In genomic region chr2:118405568-118405967, GRCm38 (mm10) we compare ENCODE assay signal across 22 mouse cellular contexts. TPM values are rescaled to one million over a fixed set of nuclear protein-coding genes. Genes with fewer than 3 reads are reported as not detected.
DNase-seq lines count a peak whose midpoint lies in the region; ATAC-seq and TF ChIP-seq lines count a peak whose summit lies in the region.
"Had no signal": no experiment of that assay in that cellular context is flagged by ENCODE, and none has a peak within 500 bp of the region (broad histone marks: within the 10 kb centered on the region; RNA-seq: fewer than 3 reads in every experiment).

No protein-coding gene starts in this region.

- no peaks in the 10 kb centered on the region for H3K27me3 ChIP-seq in kidney, adult 2 months (replicated peaks; ENCODE audit: control insufficient read depth, insufficient read depth, low read length)
- no peaks in the 10 kb centered on the region for H3K27me3 ChIP-seq in liver, embryonic 15.5 days
- no peaks in the 10 kb centered on the region for H3K27me3 ChIP-seq in liver, embryonic 11.5 days (replicated peaks; ENCODE audit: control insufficient read depth, insufficient read depth, low read length)
- H3K27me3 ChIP-seq in liver, embryonic 16.5 days (ENCODE audit: control insufficient read depth, insufficient read depth, low read depth, low read length) = no peaks in the 10 kb centered on the region
- H3K27me3 ChIP-seq: CH12.LX; embryonic facial prominence, embryonic 12.5 days; forebrain, embryonic 12.5 days; heart, embryonic 13.5 days; hindbrain, embryonic 13.5 days; Patski had no signal

- no peak for TF ChIP-seq POLR2A in kidney, adult 2 months (IDR thresholded peaks at IDR 0.05; ENCODE audit: low read depth, low read length)

- ATAC-seq in liver, embryonic 15.5 days (ENCODE audit: insufficient read depth) = 0 out of 2 replicates have a peak, but pooled peaks have one; percentile 22
- ATAC-seq in liver, embryonic 11.5 days (replicated peaks; ENCODE audit: low FRiP score) = no peak
- peak; percentile 62 for ATAC-seq in liver, embryonic 16.5 days (ENCODE audit: low read depth)
- ATAC-seq in erythroid progenitor cell, adult 5-6 weeks (replicated peaks; ENCODE audit: low FRiP score, poor library complexity, severe bottlenecking) = no peak
- ATAC-seq: activated CD4-positive, CD25-positive, alpha-beta regulatory T cell, adult 4 months; Patski had no signal

- no peak overlapping the region for H3K27ac ChIP-seq in kidney, adult 2 months (ENCODE audit: insufficient read depth, low read depth, low read length)
- H3K27ac ChIP-seq in liver, embryonic 15.5 days (replicated peaks) = no peak overlapping the region
- no peak overlapping the region for H3K27ac ChIP-seq in liver, embryonic 11.5 days (ENCODE audit: low read depth, low read length)
- no peak overlapping the region for H3K27ac ChIP-seq in liver, embryonic 16.5 days (ENCODE audit: low read length)
- H3K27ac ChIP-seq: embryonic facial prominence, embryonic 12.5 days; forebrain, embryonic 12.5 days; gastrocnemius, adult 2 months; heart, embryonic 13.5 days; hindbrain, embryonic 13.5 days had no signal

- DNase-seq in kidney, adult 2 months = peak; percentile 7
- no peak for DNase-seq in kidney, adult 18-20 months
- DNase-seq in liver, embryonic 11.5 days (ENCODE audit: low spot score) = no peak
- DNase-seq in lung, postnatal 4 days = no peak
- DNase-seq: adrenal gland, postnatal 14 days; cerebellum, adult 11-12 months; cerebellum, adult 9-10 months; cerebellum, postnatal 25 days; gastrocnemius, adult 2 months; gastrocnemius, postnatal 25 days; heart, postnatal 4 days had no signal

- 56% methylated on average over 4 of the region's 4 CpGs for WGBS in kidney, adult 2 months
- 68% methylated on average over 4 of the region's 4 CpGs for WGBS in liver, embryonic 15.5 days (ENCODE audit: insufficient replicate concordance)
- 79% methylated on average over 4 of the region's 4 CpGs for WGBS in liver, embryonic 11.5 days
- 72% methylated on average over 4 of the region's 4 CpGs for WGBS in liver, embryonic 16.5 days (ENCODE audit: insufficient replicate concordance)

- H3K4me3 ChIP-seq in kidney, adult 2 months (ENCODE audit: insufficient read depth, low read depth, low read length) = no peak overlapping the region
- H3K4me3 ChIP-seq in liver, embryonic 15.5 days (replicated peaks) = no peak overlapping the region
- no peak overlapping the region for H3K4me3 ChIP-seq in liver, embryonic 11.5 days (ENCODE audit: low read depth, low read length)
- H3K4me3 ChIP-seq in liver, embryonic 16.5 days (ENCODE audit: low read depth, low read length) = no peak overlapping the region
- H3K4me3 ChIP-seq: embryonic facial prominence, embryonic 12.5 days; forebrain, embryonic 12.5 days; gastrocnemius, adult 2 months; heart, embryonic 13.5 days; hindbrain, embryonic 13.5 days had no signal

- no peak overlapping the region for H3K4me2 ChIP-seq in liver, embryonic 15.5 days
- no peak overlapping the region for H3K4me2 ChIP-seq in liver, embryonic 11.5 days
- no peak overlapping the region for H3K4me2 ChIP-seq in liver, embryonic 16.5 days (ENCODE audit: low read depth, low read length)
- H3K4me2 ChIP-seq: embryonic facial prominence, embryonic 12.5 days; forebrain, embryonic 12.5 days; heart, embryonic 13.5 days; hindbrain, embryonic 13.5 days had no signal

- no peak for TF ChIP-seq CTCF in kidney, adult 2 months (conservative IDR thresholded peaks at IDR 0.05; ENCODE audit: insufficient read depth, insufficient read length, low read depth, low read length)

- 0 out of 2 replicates have a peak, but pooled peaks cover 6% of the 10 kb centered on the region for H3K4me1 ChIP-seq in kidney, adult 2 months (ENCODE audit: control insufficient read depth, insufficient read depth, low read length)
- H3K4me1 ChIP-seq in liver, embryonic 15.5 days (replicated peaks) = no peaks in the 10 kb centered on the region
- no peaks in the 10 kb centered on the region for H3K4me1 ChIP-seq in liver, embryonic 11.5 days (replicated peaks; ENCODE audit: control insufficient read depth, insufficient read depth, low read length)
- H3K4me1 ChIP-seq in liver, embryonic 16.5 days (ENCODE audit: control insufficient read depth, low read depth, low read length) = no peaks in the 10 kb centered on the region; the same call in 1 of the 2 replicates
- H3K4me1 ChIP-seq: embryonic facial prominence, embryonic 12.5 days; forebrain, embryonic 12.5 days; heart, embryonic 13.5 days; hindbrain, embryonic 13.5 days had no signal

- H3K36me3 ChIP-seq in kidney, adult 2 months (ENCODE audit: control insufficient read depth, insufficient read depth, low read length) = no peaks in the 10 kb centered on the region; the same call in 1 of the 2 replicates
- H3K36me3 ChIP-seq in liver, embryonic 15.5 days (replicated peaks) = peaks cover 21% of the 10 kb centered on the region
- no peaks in the 10 kb centered on the region; the same call in 1 of the 2 replicates for H3K36me3 ChIP-seq in liver, embryonic 11.5 days (ENCODE audit: control insufficient read depth, insufficient read depth, low read length)
- H3K36me3 ChIP-seq in liver, embryonic 16.5 days (ENCODE audit: control insufficient read depth, insufficient read depth) = no peaks in the 10 kb centered on the region

- no peaks in the 10 kb centered on the region for H3K9me3 ChIP-seq in liver, embryonic 15.5 days (replicated peaks)
- H3K9me3 ChIP-seq in liver, embryonic 11.5 days (ENCODE audit: control insufficient read depth, low read length) = no peaks in the 10 kb centered on the region
- H3K9me3 ChIP-seq in liver, embryonic 16.5 days (replicated peaks; ENCODE audit: control insufficient read depth, low read length) = no peaks in the 10 kb centered on the region
- H3K9me3 ChIP-seq: embryonic facial prominence, embryonic 12.5 days; forebrain, embryonic 12.5 days; heart, embryonic 13.5 days; hindbrain, embryonic 13.5 days had no signal

- no peak overlapping the region for H3K9ac ChIP-seq in liver, embryonic 15.5 days
- no peak overlapping the region for H3K9ac ChIP-seq in liver, embryonic 11.5 days (ENCODE audit: low read depth, low read length)
- no peak overlapping the region for H3K9ac ChIP-seq in liver, embryonic 16.5 days (ENCODE audit: low read depth, low read length)
- H3K9ac ChIP-seq: embryonic facial prominence, embryonic 12.5 days; forebrain, embryonic 12.5 days; heart, embryonic 13.5 days; hindbrain, embryonic 13.5 days had no signal

RNA-seq across cellular contexts. Expression of gene Eif2ak4, which starts 17.1 kb away (rescaled TPM):
- 8.3 and 9.2 TPM in 2 replicates for polyA plus RNA-seq in kidney, adult 2 months (2012; rRNA removed)
- 3.6 and 3.9 TPM in 2 replicates for polyA plus RNA-seq in liver, embryonic 15.5 days (2015; fragmentation: Nextera tagmentation; extraction: Ambion mirVana)
- 14.0 and 15.0 TPM in 2 replicates for polyA plus RNA-seq in liver, embryonic 11.5 days (2014; fragmentation: Nextera tagmentation; extraction: Ambion mirVana)
- polyA plus RNA-seq in liver, embryonic 16.5 days (2015; fragmentation: Nextera tagmentation; extraction: Ambion mirVana) = 4.6 and 5.1 TPM in 2 replicates
- 3.2 and 3.4 TPM in 2 replicates for total RNA-seq in erythroid progenitor cell, adult 5-6 weeks (2015; ENCODE audit: low replicate concordance)
- total RNA-seq in erythroid progenitor cell, adult 5-6 weeks (2017; ENCODE audit: low replicate concordance) = 4.6 and 12.7 TPM in 2 replicates

RNA-seq across cellular contexts. Expression of gene Gpr176, which starts 32.3 kb away (rescaled TPM):
- 0.53 and 0.55 TPM in 2 replicates for polyA plus RNA-seq in kidney, adult 2 months (2012; rRNA removed)
- 0.21 and 0.28 TPM in 2 replicates for polyA plus RNA-seq in liver, embryonic 15.5 days (2015; fragmentation: Nextera tagmentation; extraction: Ambion mirVana)
- 1.2 and 1.3 TPM in 2 replicates for polyA plus RNA-seq in liver, embryonic 11.5 days (2014; fragmentation: Nextera tagmentation; extraction: Ambion mirVana)
- polyA plus RNA-seq in liver, embryonic 16.5 days (2015; fragmentation: Nextera tagmentation; extraction: Ambion mirVana) = 0.09 and 0.11 TPM in 2 replicates
- total RNA-seq in erythroid progenitor cell, adult 5-6 weeks (2015; ENCODE audit: low replicate concordance) = 1.4 and 3.4 TPM in 2 replicates
- not detected in 2 replicates for total RNA-seq in erythroid progenitor cell, adult 5-6 weeks (2017; ENCODE audit: low replicate concordance)
- total RNA-seq: CH12.LX; granulocyte monocyte progenitor cell, adult 5-6 weeks had no signal

Comparison
In these comparisons a context has a peak if more than half of its experiments do, and no peak if none do; other contexts are left out.
1. ATAC-seq: peak in liver, embryonic 15.5 days (single experiment) and liver, embryonic 16.5 days (single experiment); none in liver, embryonic 11.5 days (single experiment) and erythroid progenitor cell, adult 5-6 weeks (single experiment).